ENCODE assay signal across 8 mouse cellular contexts in the genomic region with DNA sequence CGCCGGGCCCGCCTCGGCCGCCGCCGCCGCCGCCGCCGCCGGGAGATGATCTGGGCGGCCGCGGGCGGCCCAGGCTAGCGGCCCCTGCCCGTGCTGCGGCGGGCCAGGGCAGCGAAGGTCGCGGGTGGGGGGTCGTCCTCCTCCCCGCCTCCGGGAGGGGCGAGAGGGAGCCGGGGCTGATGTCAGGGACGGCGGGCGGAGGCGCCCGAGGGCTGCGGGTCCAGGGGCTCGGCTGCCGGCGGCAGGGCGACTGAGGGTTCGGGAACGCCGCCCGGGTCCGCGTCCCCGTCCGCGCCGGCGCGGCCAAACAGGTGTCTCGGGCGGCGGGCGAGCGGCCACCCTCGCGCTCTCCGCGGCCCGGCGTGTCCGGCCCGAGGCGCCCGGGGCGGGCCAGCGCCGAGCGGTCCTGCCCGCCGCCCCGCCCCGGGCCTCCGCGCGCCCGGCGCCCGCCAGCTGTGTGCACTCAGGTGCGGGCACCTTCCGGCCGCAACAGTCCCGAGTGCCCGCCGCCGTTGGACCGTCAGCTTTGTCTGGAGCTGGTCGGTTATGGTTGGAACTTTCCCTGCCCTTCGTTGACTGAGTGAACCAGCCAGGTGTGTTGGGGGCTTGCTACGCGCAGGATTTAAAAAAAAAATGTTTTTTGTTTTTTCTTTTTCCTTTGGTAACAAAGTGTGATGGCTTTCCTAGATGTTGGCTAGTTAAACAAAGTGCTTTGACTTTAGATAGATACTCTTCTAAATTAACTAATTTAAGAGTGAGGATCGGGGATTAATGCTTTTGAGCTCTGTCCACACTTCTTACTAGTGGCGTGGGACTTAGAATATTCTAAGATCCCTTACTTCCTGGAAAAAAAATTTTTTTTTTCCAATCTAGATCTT. TPM values are rescaled to one million over a fixed set of nuclear protein-coding genes. Genes with fewer than 3 reads are reported as not detected.
DNase-seq lines count a peak whose midpoint lies in the region; ATAC-seq and TF ChIP-seq lines count a peak whose summit lies in the region.

A gene (plus strand): TSS at position 41 of the 878 bp plus-strand sequence.

- H3K4me3 ChIP-seq in forebrain, embryonic 14.5 days (ENCODE audit: low read depth, low read length) = peak within 1 kb of the TSS; percentile 76
- H3K4me3 ChIP-seq in hindbrain, embryonic 14.5 days (replicated peaks; ENCODE audit: low read length) = peak within 1 kb of the TSS; percentile 86
- H3K4me3 ChIP-seq in limb, embryonic 10.5 days = peak within 1 kb of the TSS; percentile 81
- H3K4me3 ChIP-seq in midbrain, embryonic 10.5 days = peak within 1 kb of the TSS; percentile 80
- H3K4me3 ChIP-seq in stomach, postnatal 0 days (ENCODE audit: low read depth, low read length) = peak within 1 kb of the TSS; percentile 89

- peak; percentile 79 for DNase-seq in cerebellum, postnatal 10 days
- DNase-seq in cerebellum, adult 8-10 months = no peak
- DNase-seq in adrenal gland, adult 18-20 months (ENCODE audit: low spot score in 2 of 2) = peak; percentile 53 to 58
- DNase-seq in forebrain, embryonic 14.5 days (ENCODE audit: low spot score) = peak; percentile 13
- peak; percentile 36 for DNase-seq in hindbrain, embryonic 14.5 days (ENCODE audit: low spot score)
- DNase-seq in limb, embryonic 10.5 days (ENCODE audit: low spot score) = peak; percentile 68
- no peak for DNase-seq in midbrain, embryonic 10.5 days (ENCODE audit: low spot score)
- DNase-seq in stomach, postnatal 0 days (ENCODE audit: low spot score) = peak; percentile 76

- peak within 1 kb of the TSS; percentile 89 for H3K9ac ChIP-seq in forebrain, embryonic 14.5 days (ENCODE audit: low read length)
- peak within 1 kb of the TSS; percentile 88 for H3K9ac ChIP-seq in hindbrain, embryonic 14.5 days
- H3K9ac ChIP-seq in stomach, postnatal 0 days (ENCODE audit: low read length) = peak within 1 kb of the TSS; percentile 96

- H3K4me2 ChIP-seq in forebrain, embryonic 14.5 days (ENCODE audit: low read length) = peak within 1 kb of the TSS; percentile 75
- peak within 1 kb of the TSS; percentile 61 for H3K4me2 ChIP-seq in hindbrain, embryonic 14.5 days (replicated peaks)
- peak within 1 kb of the TSS; percentile 62 for H3K4me2 ChIP-seq in stomach, postnatal 0 days (replicated peaks; ENCODE audit: low read depth)

- TF ChIP-seq CTCF in stomach, postnatal 0 days (IDR thresholded peaks at IDR 0.05; ENCODE audit: low read depth) = no peak

- peaks cover 6% of the 10 kb centered on the region; the same call in 1 of the 2 replicates for H3K4me1 ChIP-seq in forebrain, embryonic 14.5 days (ENCODE audit: control insufficient read depth, insufficient read depth, low read length)
- H3K4me1 ChIP-seq in hindbrain, embryonic 14.5 days (replicated peaks; ENCODE audit: control insufficient read depth, insufficient read depth, low read length) = peaks cover 20% of the 10 kb centered on the region
- H3K4me1 ChIP-seq in limb, embryonic 10.5 days = peaks cover 27% of the 10 kb centered on the region
- H3K4me1 ChIP-seq in midbrain, embryonic 10.5 days = peaks cover 30% of the 10 kb centered on the region
- H3K4me1 ChIP-seq in stomach, postnatal 0 days (replicated peaks; ENCODE audit: control insufficient read depth, insufficient read depth) = no peaks in the 10 kb centered on the region

- H3K27me3 ChIP-seq in forebrain, embryonic 14.5 days (replicated peaks; ENCODE audit: control insufficient read depth, insufficient read depth, low read length) = no peaks in the 10 kb centered on the region
- H3K27me3 ChIP-seq in hindbrain, embryonic 14.5 days (ENCODE audit: control insufficient read depth, insufficient read depth, low read length) = no peaks in the 10 kb centered on the region
- H3K27me3 ChIP-seq in limb, embryonic 10.5 days (ENCODE audit: low read depth, poor library complexity, severe bottlenecking) = no peaks in the 10 kb centered on the region
- no peaks in the 10 kb centered on the region for H3K27me3 ChIP-seq in midbrain, embryonic 10.5 days (ENCODE audit: low read depth, poor library complexity, severe bottlenecking)
- H3K27me3 ChIP-seq in stomach, postnatal 0 days (ENCODE audit: control insufficient read depth, insufficient read depth, low read length) = no peaks in the 10 kb centered on the region

- H3K36me3 ChIP-seq in forebrain, embryonic 14.5 days (ENCODE audit: control insufficient read depth, insufficient read depth, low read length) = no peaks in the 10 kb centered on the region
- no peaks in the 10 kb centered on the region for H3K36me3 ChIP-seq in hindbrain, embryonic 14.5 days (replicated peaks; ENCODE audit: control insufficient read depth, insufficient read depth)
- H3K36me3 ChIP-seq in limb, embryonic 10.5 days = no peaks in the 10 kb centered on the region
- H3K36me3 ChIP-seq in midbrain, embryonic 10.5 days = no peaks in the 10 kb centered on the region
- H3K36me3 ChIP-seq in stomach, postnatal 0 days (ENCODE audit: control insufficient read depth, insufficient read depth, low read length) = no peaks in the 10 kb centered on the region

- no peak for TF ChIP-seq EP300 in stomach, postnatal 0 days (optimal IDR thresholded peaks at IDR 0.05)

- WGBS in forebrain, embryonic 14.5 days = under 1% methylated on average over 44 of the region's 93 CpGs
- WGBS in hindbrain, embryonic 14.5 days = under 1% methylated on average over 46 of the region's 93 CpGs
- WGBS in limb, embryonic 10.5 days = under 1% methylated on average over 76 of the region's 93 CpGs
- under 1% methylated on average over 88 of the region's 93 CpGs for WGBS in midbrain, embryonic 10.5 days
- WGBS in stomach, postnatal 0 days = under 1% methylated on average over 55 of the region's 93 CpGs

- H3K9me3 ChIP-seq in forebrain, embryonic 14.5 days (replicated peaks; ENCODE audit: control insufficient read depth, low read length) = no peaks in the 10 kb centered on the region
- H3K9me3 ChIP-seq in hindbrain, embryonic 14.5 days (ENCODE audit: control insufficient read depth, low read length) = no peaks in the 10 kb centered on the region
- no peaks in the 10 kb centered on the region for H3K9me3 ChIP-seq in limb, embryonic 10.5 days (replicated peaks)
- no peaks in the 10 kb centered on the region for H3K9me3 ChIP-seq in midbrain, embryonic 10.5 days (replicated peaks)
- H3K9me3 ChIP-seq in stomach, postnatal 0 days (ENCODE audit: control insufficient read depth, low read length) = no peaks in the 10 kb centered on the region

- peak; percentile 72 for ATAC-seq in forebrain, embryonic 14.5 days
- no peak; the same call in none of the 2 replicates for ATAC-seq in hindbrain, embryonic 14.5 days (ENCODE audit: low FRiP score)
- peak; percentile 81 for ATAC-seq in stomach, postnatal 0 days (ENCODE audit: low FRiP score, low TSS enrichment)

- peak within 1 kb of the TSS; percentile 91 for H3K27ac ChIP-seq in forebrain, embryonic 14.5 days (ENCODE audit: low read depth, low read length)
- H3K27ac ChIP-seq in hindbrain, embryonic 14.5 days = peak within 1 kb of the TSS; percentile 94
- H3K27ac ChIP-seq in limb, embryonic 10.5 days = peak within 1 kb of the TSS; percentile 97
- H3K27ac ChIP-seq in midbrain, embryonic 10.5 days (replicated peaks) = peak within 1 kb of the TSS; percentile 96
- peak within 1 kb of the TSS; percentile 98 for H3K27ac ChIP-seq in stomach, postnatal 0 days (replicated peaks)

RNA-seq across cellular contexts. Expression of the gene that starts here (rescaled TPM):
- total RNA-seq in adrenal gland, adult 18-20 months (2021) = 10 to 100 TPM; 18.1 to 28.3 TPM
- polyA plus RNA-seq in forebrain, embryonic 14.5 days (2014; fragmentation: Nextera tagmentation; extraction: Ambion mirVana) = 2.5 and 2.8 TPM in 2 replicates
- polyA plus RNA-seq in hindbrain, embryonic 14.5 days (2014; fragmentation: Nextera tagmentation; extraction: Ambion mirVana) = 3.5 and 3.7 TPM in 2 replicates
- polyA plus RNA-seq in limb, embryonic 10.5 days (2016; fragmentation: Nextera tagmentation; extraction: Ambion mirVana) = 2.9 and 3.1 TPM in 2 replicates
- 1.5 and 1.7 TPM in 2 replicates for polyA plus RNA-seq in midbrain, embryonic 10.5 days (2016; fragmentation: Nextera tagmentation; extraction: Ambion mirVana)
- polyA plus RNA-seq in stomach, postnatal 0 days (2015; fragmentation: Nextera tagmentation; extraction: Ambion mirVana) = 7.9 and 8.1 TPM in 2 replicates

Comparison
In these comparisons a context has a peak if more than half of its experiments do, and no peak if none do; other contexts are left out.
1. DNase-seq: peak in cerebellum, postnatal 10 days (2 of 2), adrenal gland, adult 18-20 months (2 of 2), forebrain, embryonic 14.5 days (single experiment), hindbrain, embryonic 14.5 days (single experiment), limb, embryonic 10.5 days (single experiment) and stomach, postnatal 0 days (single experiment); none in cerebellum, adult 8-10 months (single experiment) and midbrain, embryonic 10.5 days (single experiment).
2. Peak in every context shown above with its lines, with median percentiles within 50 percentile points of each other: H3K27ac ChIP-seq, H3K4me2 ChIP-seq, H3K4me3 ChIP-seq and H3K9ac ChIP-seq.